Mouse (Mus musculus) hindbrain, embryonic 16.5 days (tissue): ENCODE results near the gene Stx1a. TPM values are rescaled to one million over a fixed set of nuclear protein-coding genes. Genes with fewer than 3 reads are reported as not detected.

Experiments
- ATAC-seq: fragments of 200-750 bp; cut with Nextera tagmentation; 2 replicates; pipeline ENCODE4 v1.8.0; 2017; ENCODE audit warnings: moderate TSS enrichment, moderate library complexity
- H3K27ac ChIP-seq: fragments of 300-500 bp; sonication (generic); 2 replicates; pipeline ENCODE4 v1.5.1; 2014; ENCODE audit warnings: low read depth, mild to moderate bottlenecking, control low read depth, low read length, moderate library complexity
- H3K27me3 ChIP-seq: fragments of 300-500 bp; sonication (generic); replicated peaks from 2 replicates; pipeline ENCODE4 v1.6.1; 2014; ENCODE audit warnings: low read length; ENCODE audit not compliant: control insufficient read depth, insufficient read depth
- H3K36me3 ChIP-seq: fragments of 300-500 bp; sonication (generic); 2 replicates; pipeline ENCODE4 v1.6.1; 2014; ENCODE audit warnings: mild to moderate bottlenecking, low read length, moderate library complexity, mixed read lengths; ENCODE audit not compliant: control insufficient read depth, insufficient read depth
- H3K4me1 ChIP-seq: fragments of 300-500 bp; sonication (generic); 2 replicates; pipeline ENCODE4 v1.6.1; 2014; ENCODE audit warnings: low read depth, low read length; ENCODE audit not compliant: control insufficient read depth, insufficient read depth
- H3K4me2 ChIP-seq: fragments of 300-500 bp; sonication (generic); 2 replicates; pipeline ENCODE4 v1.6.1; 2014; ENCODE audit warnings: mild to moderate bottlenecking, low read length, control low read depth, moderate library complexity
- H3K4me3 ChIP-seq: fragments of 300-500 bp; sonication (generic); 2 replicates; pipeline ENCODE4 v1.5.1; 2014; ENCODE audit warnings: mild to moderate bottlenecking, low read length, control low read depth, moderate library complexity
- H3K9ac ChIP-seq: fragments of 300-500 bp; sonication (generic); 2 replicates; pipeline ENCODE4 v1.6.1; 2014; ENCODE audit warnings: low read depth, mild to moderate bottlenecking, control low read depth, low read length, moderate library complexity
- H3K9me3 ChIP-seq: fragments of 300-500 bp; sonication (generic); 2 replicates; pipeline ENCODE4 v1.6.1; 2014; ENCODE audit warnings: mild to moderate bottlenecking, low read length, moderate library complexity; ENCODE audit not compliant: control insufficient read depth
- WGBS: fragments of 180-500 bp; shearing (Covaris S2); extraction: QIAGEN DNeasy Blood & Tissue Kit; methylation state at CpG from one replicate; pipeline ENCODE4 v1.1.7; 2014; 5-methylcytosine and 5-hydroxymethylcytosine counted together
- polyA plus RNA-seq: library from polyadenylated mRNA; unstranded; fragments of >200 nt; fragmentation: Nextera tagmentation; extraction: Ambion mirVana; gene quantifications from 2 replicates; pipeline ENCODE4 v1.2.1, GENCODE M21; 2015

Gene Stx1a
- polyA plus RNA-seq, 1 experiment from 2014 or later = 162 TPM

- Histone ChIP-seq H3K4me3 (no peak overlapping the region), H3K27me3 (0 out of 2 replicates have a peak, but pooled peaks cover 3% of the 10 kb centered on the region), H3K9ac (no peak overlapping the region), H3K4me1 (peaks cover 11% of the 10 kb centered on the region), H3K27ac (no peak overlapping the region), H3K4me2 (no peak overlapping the region), H3K36me3 (no peaks in the 10 kb centered on the region), H3K9me3 (no peaks in the 10 kb centered on the region)
- no peak for ATAC-seq
- WGBS = 92% methylated on average over 5 of the region's 5 CpGs
Observed at GRCm38 (mm10) chr5:135080539-135080938, 57.3 kb downstream of the Stx1a start.

GRCm38 (mm10) chr5:135086871-135087270 is 63.6 kb downstream of the Stx1a start:
- Histone ChIP-seq H3K9me3 (no peaks in the 10 kb centered on the region), H3K27me3 (peaks cover 38% of the 10 kb centered on the region), H3K36me3 (no peaks in the 10 kb centered on the region), H3K4me1 (no peaks in the 10 kb centered on the region), H3K27ac (no peak overlapping the region), H3K4me2 (no peak overlapping the region), H3K9ac (no peak overlapping the region), H3K4me3 (no peak overlapping the region)
- no peak for ATAC-seq
- WGBS = 74% methylated on average over 4 of the region's 4 CpGs

GRCm38 (mm10) chr5:135089653-135090052 is 66.4 kb downstream of the Stx1a start, which contains the start of gene Mlxipl:
Gene Mlxipl, plus strand, starts transcription at chr5:135089890.
- Histone ChIP-seq H3K4me1 (no peaks in the 10 kb centered on the region), H3K9ac (no peak within 1 kb of the TSS), H3K9me3 (no peaks in the 10 kb centered on the region), H3K27ac (no peak within 1 kb of the TSS), H3K4me2 (no peak within 1 kb of the TSS), H3K27me3 (peaks cover 38% of the 10 kb centered on the region), H3K36me3 (no peaks in the 10 kb centered on the region), H3K4me3 (no peak within 1 kb of the TSS)
- ATAC-seq = no peak
- 2% methylated on average over 34 of the region's 39 CpGs for WGBS

Other genes with a start within 250 kb of the Stx1a start
- not detected in 2 replicates for gene Tmem270, start 116.7 kb upstream of the Stx1a start, polyA plus RNA-seq
- gene Cldn13, start 108.0 kb upstream of the Stx1a start, polyA plus RNA-seq = not detected in 2 replicates
- gene Mettl27, start 91.1 kb upstream of the Stx1a start, polyA plus RNA-seq = 5.2 and 7.0 TPM in 2 replicates
- not detected in 2 replicates for gene Cldn4, start 76.5 kb upstream of the Stx1a start, polyA plus RNA-seq
- 4.2 and 4.6 TPM in 2 replicates for gene Cldn3, start 37.3 kb upstream of the Stx1a start, polyA plus RNA-seq
- 73.3 and 82.1 TPM in 2 replicates for gene Abhd11, start 14.3 kb upstream of the Stx1a start, polyA plus RNA-seq
- gene Dnajc30, start 40.7 kb downstream of the Stx1a start, polyA plus RNA-seq = 44.0 and 45.3 TPM in 2 replicates
- gene Bud23, start 41.5 kb downstream of the Stx1a start, polyA plus RNA-seq = 77.0 and 81.1 TPM in 2 replicates
- 29.4 and 29.8 TPM in 2 replicates for gene Vps37d, start 54.8 kb downstream of the Stx1a start, polyA plus RNA-seq
- 0.66 and 0.84 TPM in 2 replicates for gene Mlxipl, start 66.4 kb downstream of the Stx1a start, polyA plus RNA-seq
- 15.0 and 17.2 TPM in 2 replicates for gene Tbl2, start 126.2 kb downstream of the Stx1a start, polyA plus RNA-seq
- gene Bcl7b, start 144.8 kb downstream of the Stx1a start, polyA plus RNA-seq = 35.9 and 37.9 TPM in 2 replicates
- gene Baz1b, start 163.8 kb downstream of the Stx1a start, polyA plus RNA-seq = 20.5 and 21.6 TPM in 2 replicates
- 19.7 and 21.3 TPM in 2 replicates for gene Fzd9, start 227.7 kb downstream of the Stx1a start, polyA plus RNA-seq